Mouse (Mus musculus): ENCODE results near the gene Efna5.

DNA sequence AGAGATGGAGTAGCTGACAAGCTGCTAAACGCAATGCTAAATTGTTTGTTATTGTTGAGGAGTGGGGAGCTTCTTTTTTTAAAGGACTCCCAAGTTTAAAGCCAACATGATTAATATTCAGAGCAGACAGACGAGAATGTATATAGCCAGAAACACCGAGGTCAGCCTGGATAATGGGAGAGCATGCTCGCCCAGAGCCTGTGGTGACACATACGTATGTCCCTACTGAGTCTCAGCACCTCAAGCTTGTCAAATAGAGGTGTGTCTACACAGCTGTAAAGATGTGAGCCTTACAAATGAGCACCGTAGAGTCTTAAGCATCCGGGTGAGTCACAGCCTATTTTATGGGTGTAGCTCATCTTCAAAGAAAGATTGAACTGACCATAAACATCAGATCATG lies 318.7 kb downstream of the Efna5 start:
- no peak for TF ChIP-seq POLR2A (IDR thresholded peaks at IDR 0.05; ENCODE audit: control insufficient read depth, extremely low read depth, insufficient read depth, low read length, poor library complexity)
- no peak for TF ChIP-seq CTCF (IDR thresholded peaks at IDR 0.05; ENCODE audit: borderline replicate concordance, control insufficient read depth, extremely low read depth, insufficient read depth, low read length, poor library complexity)
